Mouse (Mus musculus): ENCODE measurements around the gene Gm49403. TPM values are rescaled to one million over a fixed set of nuclear protein-coding genes. Genes with fewer than 3 reads are reported as not detected.

The Gm49403 gene
- polyA plus RNA-seq, 2 experiments, result not detected

DNA sequence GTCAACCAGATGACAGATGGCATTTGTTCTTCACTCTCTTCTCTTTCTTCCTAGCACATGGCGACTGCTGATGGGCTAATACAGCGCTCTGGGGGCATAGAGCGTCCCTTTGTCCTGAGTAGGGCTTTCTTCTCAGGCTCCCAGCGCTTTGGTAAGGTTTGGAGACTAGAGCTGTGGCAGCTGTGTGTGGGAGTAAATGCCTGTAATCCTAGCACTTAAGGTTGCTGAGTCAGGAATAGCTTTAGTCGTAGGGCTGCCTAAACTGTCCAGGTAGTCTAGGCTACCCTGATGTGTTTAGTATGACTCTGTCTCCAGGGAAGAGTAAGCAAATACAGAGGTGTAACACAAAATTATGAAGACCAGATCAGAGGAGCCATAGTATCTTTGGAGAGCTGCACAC lies 28.1 kb downstream of the Gm49403 start:
- 95% methylated on average over 5 of the region's 5 CpGs for WGBS
- Histone ChIP-seq H3K4me3 (replicated peaks; ENCODE audit: low read length) (no peak overlapping the region), H3K9ac (ENCODE audit: low read depth, low read length, severe bottlenecking) (no peak overlapping the region), H3K9me3 (ENCODE audit: control insufficient read depth, low read length) (no peaks in the 10 kb centered on the region), H3K4me2 (replicated peaks; ENCODE audit: low read depth, low read length, severe bottlenecking) (no peak overlapping the region), H3K36me3 (ENCODE audit: control insufficient read depth, insufficient read depth, low read length) (peaks cover 98% of the 10 kb centered on the region), H3K27me3 (ENCODE audit: control insufficient read depth, insufficient read depth, low read length) (no peaks in the 10 kb centered on the region), H3K27ac (replicated peaks; ENCODE audit: low read depth, low read length) (no peak overlapping the region), H3K4me1 (ENCODE audit: control insufficient read depth, insufficient read depth, low read length) (no peaks in the 10 kb centered on the region)
- TF ChIP-seq POLR2A (IDR thresholded peaks at IDR 0.05; ENCODE audit: borderline replicate concordance, extremely low read depth, insufficient read depth, insufficient read length), result no peak
- no peak for ATAC-seq (ENCODE audit: low FRiP score, low read depth)
- DNase-seq (ENCODE audit: low spot score), result no peak

DNA sequence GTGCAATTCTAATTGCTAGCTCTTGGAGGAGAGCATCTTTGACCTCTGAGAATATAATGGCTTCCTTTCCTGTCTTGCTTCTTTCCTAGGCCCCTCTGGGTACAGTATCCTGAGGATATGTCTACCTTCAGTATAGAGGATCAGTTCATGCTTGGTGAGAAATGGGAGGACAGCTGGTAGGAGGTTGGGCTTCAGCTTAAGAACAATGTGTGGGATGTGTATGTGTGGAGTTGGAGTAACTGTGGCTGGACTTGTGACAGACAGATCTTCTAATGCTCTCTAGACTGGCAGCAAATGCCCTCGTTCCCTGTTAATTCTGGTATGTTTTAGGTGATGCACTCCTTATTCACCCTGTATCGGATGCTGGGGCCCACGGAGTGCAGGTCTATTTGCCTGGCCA lies 30.5 kb downstream of the Gm49403 start:
- no peak overlapping the region for H3K4me3 ChIP-seq (replicated peaks; ENCODE audit: low read length)
- WGBS, result 93% methylated on average over 3 of the region's 3 CpGs
- no peak for TF ChIP-seq POLR2A (IDR thresholded peaks at IDR 0.05; ENCODE audit: borderline replicate concordance, extremely low read depth, insufficient read depth, insufficient read length)
- no peaks in the 10 kb centered on the region for H3K9me3 ChIP-seq (ENCODE audit: control insufficient read depth, low read length)
- no peak overlapping the region for H3K4me2 ChIP-seq (replicated peaks; ENCODE audit: low read depth, low read length, severe bottlenecking)
- peaks cover 83% of the 10 kb centered on the region for H3K36me3 ChIP-seq (ENCODE audit: control insufficient read depth, insufficient read depth, low read length)
- ATAC-seq (ENCODE audit: low FRiP score, low read depth) (no peak), DNase-seq (ENCODE audit: low spot score) (no peak)
- no peak overlapping the region for H3K27ac ChIP-seq (replicated peaks; ENCODE audit: low read depth, low read length)
- H3K27me3 ChIP-seq (ENCODE audit: control insufficient read depth, insufficient read depth, low read length), result no peaks in the 10 kb centered on the region
- H3K4me1 ChIP-seq (ENCODE audit: control insufficient read depth, insufficient read depth, low read length), result no peaks in the 10 kb centered on the region
- H3K9ac ChIP-seq (ENCODE audit: low read depth, low read length, severe bottlenecking), result no peak overlapping the region

DNA sequence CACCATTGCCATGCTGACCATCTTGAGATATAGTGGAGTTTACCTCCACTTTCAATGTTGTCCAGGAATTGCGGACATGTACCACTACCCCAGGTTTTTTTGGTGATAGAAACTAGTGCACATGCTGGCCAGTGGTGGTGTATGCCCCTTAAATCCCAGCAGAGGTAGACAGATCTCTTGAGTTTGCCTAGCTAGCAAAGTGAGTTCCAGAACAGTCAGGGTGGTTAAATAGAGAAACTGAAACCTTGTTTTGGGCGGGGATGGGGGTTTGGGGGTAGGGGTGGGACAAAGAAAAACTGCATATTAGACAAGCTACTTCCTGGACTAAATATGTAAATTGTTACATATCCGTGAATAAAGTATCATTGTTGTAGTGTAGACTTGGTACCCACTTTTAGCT lies 35.3 kb downstream of the Gm49403 start:
- no peak overlapping the region for H3K27ac ChIP-seq (replicated peaks; ENCODE audit: low read depth, low read length)
- no peak overlapping the region for H3K9ac ChIP-seq (ENCODE audit: low read depth, low read length, severe bottlenecking)
- no peaks in the 10 kb centered on the region for H3K27me3 ChIP-seq (ENCODE audit: control insufficient read depth, insufficient read depth, low read length)
- DNase-seq (ENCODE audit: low spot score), result no peak
- H3K4me1 ChIP-seq (ENCODE audit: control insufficient read depth, insufficient read depth, low read length), result peaks cover 13% of the 10 kb centered on the region
- H3K36me3 ChIP-seq (ENCODE audit: control insufficient read depth, insufficient read depth, low read length), result peaks cover 39% of the 10 kb centered on the region
- no peaks in the 10 kb centered on the region for H3K9me3 ChIP-seq (ENCODE audit: control insufficient read depth, low read length)
- H3K4me2 ChIP-seq (replicated peaks; ENCODE audit: low read depth, low read length, severe bottlenecking), result no peak overlapping the region
- TF ChIP-seq POLR2A (IDR thresholded peaks at IDR 0.05; ENCODE audit: borderline replicate concordance, extremely low read depth, insufficient read depth, insufficient read length), result no peak
- ATAC-seq (ENCODE audit: low FRiP score, low read depth), result no peak
- 91% methylated on average over 3 of the region's 3 CpGs for WGBS
- H3K4me3 ChIP-seq (replicated peaks; ENCODE audit: low read length), result no peak overlapping the region

DNA sequence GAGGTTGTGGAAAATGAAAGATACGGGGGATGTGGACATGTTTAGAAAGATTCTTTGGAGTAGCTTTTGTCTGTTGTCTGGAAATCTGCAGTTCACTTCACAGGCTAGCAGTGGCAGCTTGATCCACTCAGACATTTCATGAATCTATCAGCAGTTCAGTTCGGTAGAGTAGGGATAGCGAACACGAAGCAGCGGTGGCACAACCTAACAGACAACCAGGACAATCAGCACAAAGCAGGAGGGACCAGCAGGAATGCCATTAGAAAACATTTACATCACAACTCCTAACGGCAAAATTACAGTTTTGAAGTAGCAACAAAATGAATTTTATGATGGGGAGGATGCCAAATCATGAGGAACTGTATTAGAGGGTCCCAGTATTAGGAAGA lies 35.9 kb downstream of the Gm49403 start:
- WGBS, result 72% methylated on average over 6 of the region's 6 CpGs
- Histone ChIP-seq H3K4me3 (replicated peaks; ENCODE audit: low read length) (peak overlapping the region; percentile 79), H3K4me2 (replicated peaks; ENCODE audit: low read depth, low read length, severe bottlenecking) (peak overlapping the region; percentile 91), H3K4me1 (ENCODE audit: control insufficient read depth, insufficient read depth, low read length) (peaks cover 13% of the 10 kb centered on the region), H3K27ac (replicated peaks; ENCODE audit: low read depth, low read length) (peak overlapping the region; percentile 86), H3K9ac (ENCODE audit: low read depth, low read length, severe bottlenecking) (peak overlapping the region; percentile 77; the same call in 1 of the 2 replicates), H3K27me3 (ENCODE audit: control insufficient read depth, insufficient read depth, low read length) (no peaks in the 10 kb centered on the region), H3K9me3 (ENCODE audit: control insufficient read depth, low read length) (no peaks in the 10 kb centered on the region), H3K36me3 (ENCODE audit: control insufficient read depth, insufficient read depth, low read length) (peaks cover 32% of the 10 kb centered on the region)
- DNase-seq (ENCODE audit: low spot score) (no peak), ATAC-seq (ENCODE audit: low FRiP score, low read depth) (no peak)
- TF ChIP-seq POLR2A (IDR thresholded peaks at IDR 0.05; ENCODE audit: borderline replicate concordance, extremely low read depth, insufficient read depth, insufficient read length), result no peak

DNA sequence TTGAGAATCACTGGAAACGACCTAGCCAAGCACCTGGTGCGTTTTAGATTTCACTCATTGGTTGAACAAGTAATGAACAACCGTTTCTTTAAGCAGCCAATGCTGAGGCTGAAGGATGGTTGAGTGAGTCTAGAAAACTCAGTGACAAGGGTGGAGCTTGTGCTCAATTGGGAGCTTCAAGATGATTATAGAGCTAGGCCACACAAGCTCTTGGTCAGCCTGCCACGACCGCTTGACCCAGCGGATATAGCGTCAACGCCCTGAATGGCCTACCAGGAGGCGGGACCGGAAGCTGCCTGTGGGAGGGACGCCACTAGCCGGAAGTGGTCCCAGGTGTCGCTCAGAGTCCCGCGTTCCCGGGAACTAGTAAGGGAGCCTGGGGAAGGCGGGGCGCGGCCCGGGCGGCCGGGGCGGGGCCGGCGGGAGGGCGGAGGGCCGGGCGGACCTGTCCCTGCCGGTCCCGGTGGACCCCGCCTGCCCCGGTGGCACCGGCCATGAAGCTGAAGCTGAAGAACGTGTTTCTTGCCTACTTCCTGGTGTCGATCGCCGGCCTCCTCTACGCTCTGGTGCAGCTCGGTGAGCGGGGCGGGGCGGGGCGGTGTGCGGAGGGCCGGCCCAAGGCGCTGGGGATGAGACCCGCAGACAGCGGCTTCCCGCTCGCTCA lies 36.5 kb downstream of the Gm49403 start, which contains the start of gene B3gat3:
Gene B3gat3 (plus strand): TSS at position 302 of the 664 bp plus-strand sequence.
- H3K27ac ChIP-seq (replicated peaks; ENCODE audit: low read depth, low read length), result peak within 1 kb of the TSS; percentile 86
- H3K4me3 ChIP-seq (replicated peaks; ENCODE audit: low read length), result peak within 1 kb of the TSS; percentile 79
- H3K9me3 ChIP-seq (ENCODE audit: control insufficient read depth, low read length), result no peaks in the 10 kb centered on the region
- no peaks in the 10 kb centered on the region for H3K27me3 ChIP-seq (ENCODE audit: control insufficient read depth, insufficient read depth, low read length)
- peaks cover 13% of the 10 kb centered on the region for H3K4me1 ChIP-seq (ENCODE audit: control insufficient read depth, insufficient read depth, low read length)
- peaks cover 29% of the 10 kb centered on the region for H3K36me3 ChIP-seq (ENCODE audit: control insufficient read depth, insufficient read depth, low read length)
- WGBS, result 4% methylated on average over 30 of the region's 50 CpGs
- ATAC-seq (ENCODE audit: low FRiP score, low read depth) (peak; percentile 97), DNase-seq (ENCODE audit: low spot score) (peak; percentile 93)
- TF ChIP-seq POLR2A (IDR thresholded peaks at IDR 0.05; ENCODE audit: borderline replicate concordance, extremely low read depth, insufficient read depth, insufficient read length), result peak; percentile 57; the same call in 1 of the 2 replicates
- H3K9ac ChIP-seq (ENCODE audit: low read depth, low read length, severe bottlenecking), result peak within 1 kb of the TSS; percentile 77
- H3K4me2 ChIP-seq (replicated peaks; ENCODE audit: low read depth, low read length, severe bottlenecking), result peak within 1 kb of the TSS; percentile 91

Data from limb, embryonic 14.5 days (tissue).